Mouse (Mus musculus) heart, adult 2 months (tissue): ENCODE results near the gene Ccdc146.

ENCODE experiments used
- CTCF ChIP-seq: fragments of 200-600 bp; IDR thresholded peaks from 2 replicates; pipeline ENCODE4 v1.8.1; 2022; ENCODE audit warnings: antibody characterized with exemption, mild to moderate bottlenecking, moderate library complexity
- POLR2A ChIP-seq: fragments of 200-500 bp; IDR thresholded peaks from 2 replicates; pipeline ENCODE4 v1.6.1; 2011; ENCODE audit warnings: mild to moderate bottlenecking, low read depth, low read length, control low read depth; ENCODE audit not compliant: insufficient read depth

GRCm38 (mm10) chr5:21391616-21392384 is 32.7 kb downstream of the Ccdc146 start:
- TF ChIP-seq CTCF (no peak), POLR2A (no peak)
